Mouse (Mus musculus): ENCODE data around the gene Lax1. TPM values are rescaled to one million over a fixed set of nuclear protein-coding genes. Genes with fewer than 3 reads are reported as not detected.

Lax1 gene
- polyA plus RNA-seq (2017; shearing (Covaris generic)), result 84.0 TPM

DNA sequence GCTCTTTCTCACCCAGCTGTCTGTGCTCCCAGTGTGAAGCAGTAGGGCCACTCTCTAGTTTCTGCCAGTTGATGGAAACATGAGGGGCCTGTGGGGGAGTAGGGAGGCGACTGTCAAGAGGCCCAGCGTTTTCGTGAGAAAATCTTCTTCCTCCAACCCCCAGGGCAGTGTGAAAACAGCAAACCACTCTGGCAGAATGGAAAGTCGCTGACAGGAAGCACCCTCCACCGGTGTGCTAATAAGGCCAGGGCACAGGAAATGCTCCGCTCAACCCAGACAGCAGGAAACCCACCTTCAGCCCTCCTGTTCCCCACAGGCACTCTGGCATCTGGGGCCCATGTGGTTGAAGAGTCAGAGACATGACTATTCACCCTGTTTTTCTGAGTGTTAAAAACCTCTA, at the start of gene Lax1:
TSS of gene Lax1 (minus strand) at position 212 of the 400 bp plus-strand sequence.

GRCm38 (mm10) chr1:133661203-133661933, 28.5 kb downstream of the Lax1 start, which contains the start of gene Gm38394:
TSS of gene Gm38394 (minus strand) at chr1:133661318.

GRCm38 (mm10) chr1:133660466-133661202, 29.3 kb downstream of the Lax1 start, which contains the start of gene Zbed6:
TSS of gene Zbed6 (minus strand) at chr1:133660885.

Other genes starting within 250 kb of the Lax1 start
- 196 TPM for gene Snrpe, start 79.8 kb downstream of the Lax1 start, polyA plus RNA-seq (2017; shearing (Covaris generic))
- gene Zbed6, start 29.2 kb downstream of the Lax1 start, polyA plus RNA-seq (2017; shearing (Covaris generic)), result not detected
- gene Gm38394, start 28.8 kb downstream of the Lax1 start, polyA plus RNA-seq (2017; shearing (Covaris generic)), result 3.1 TPM
- 10.6 TPM for gene Atp2b4, start 110.9 kb upstream of the Lax1 start, polyA plus RNA-seq (2017; shearing (Covaris generic))
- not detected for gene Optc, start 217.9 kb upstream of the Lax1 start, polyA plus RNA-seq (2017; shearing (Covaris generic))
- not detected for gene Prelp, start 231.3 kb upstream of the Lax1 start, polyA plus RNA-seq (2017; shearing (Covaris generic))

Measured in effector memory CD4-positive, alpha-beta T cell, adult 5 months (primary cell).